Comparison of ENCODE assay signal across 17 mouse cellular contexts in genomic region chr16:45204859-45205670, GRCm38 (mm10). TPM values are rescaled to one million over a fixed set of nuclear protein-coding genes. Genes with fewer than 3 reads are reported as not detected.
DNase-seq lines count a peak whose midpoint lies in the region; ATAC-seq lines count a peak whose summit lies in the region.
"Had no signal": no experiment of that assay in that cellular context is flagged by ENCODE, and none has a peak within 500 bp of the region (broad histone marks: within the 10 kb centered on the region; RNA-seq: fewer than 3 reads in every experiment).

No protein-coding gene starts in this region.

- no peaks in the 10 kb centered on the region for H3K4me1 ChIP-seq in forebrain, embryonic 14.5 days (ENCODE audit: control insufficient read depth, insufficient read depth, low read length)
- H3K4me1 ChIP-seq: forebrain, embryonic 12.5 days; heart, embryonic 10.5 days had no signal

- no peak for ATAC-seq in forebrain, embryonic 14.5 days

- no peak overlapping the region for H3K27ac ChIP-seq in forebrain, embryonic 14.5 days (ENCODE audit: low read depth, low read length)
- H3K27ac ChIP-seq: forebrain, embryonic 12.5 days; heart, embryonic 10.5 days had no signal

- H3K4me2 ChIP-seq in forebrain, embryonic 14.5 days (ENCODE audit: low read length), result no peak overlapping the region
- H3K4me2 ChIP-seq: forebrain, embryonic 12.5 days had no signal

- no peaks in the 10 kb centered on the region for H3K27me3 ChIP-seq in forebrain, embryonic 14.5 days (replicated peaks; ENCODE audit: control insufficient read depth, insufficient read depth, low read length)
- H3K27me3 ChIP-seq: CH12.LX; forebrain, embryonic 12.5 days had no signal

- intact Hi-C loops in heart, postnatal 36 days (cut with DNase I), result no loop called here

- no peak overlapping the region for H3K4me3 ChIP-seq in forebrain, embryonic 14.5 days (ENCODE audit: low read depth, low read length)
- H3K4me3 ChIP-seq: forebrain, embryonic 12.5 days; heart, embryonic 10.5 days had no signal

- H3K9ac ChIP-seq in forebrain, embryonic 14.5 days (ENCODE audit: low read length), result no peak overlapping the region
- H3K9ac ChIP-seq: forebrain, embryonic 12.5 days had no signal

- peak; percentile 64 for DNase-seq in heart, adult 11 months
- DNase-seq in heart, postnatal 36 days, result no peak
- peak; percentile 6 for DNase-seq in ovary, adult 18-20 months (ENCODE audit: low spot score)
- no peak for DNase-seq in ovary, postnatal 14 days (ENCODE audit: low spot score)
- peak; percentile 21 for DNase-seq in brain, adult 2 months (ENCODE audit: low read depth, low spot score)
- peak; percentile 17 to 26 for DNase-seq in cerebellum, postnatal 25 days
- DNase-seq in right cerebral cortex, postnatal 10 days (ENCODE audit: low spot score in 2 of 2), result no peak
- DNase-seq in forebrain, embryonic 14.5 days (ENCODE audit: low spot score), result no peak
- DNase-seq: gastrocnemius, postnatal 36 days; left cerebral cortex, postnatal 4 days; lung, postnatal 36 days; thymus, postnatal 25 days had no signal

- 86% methylated on average over 12 of the region's 12 CpGs for WGBS in forebrain, embryonic 14.5 days

- no peaks in the 10 kb centered on the region for H3K9me3 ChIP-seq in forebrain, embryonic 14.5 days (replicated peaks; ENCODE audit: control insufficient read depth, low read length)
- H3K9me3 ChIP-seq: forebrain, embryonic 12.5 days; heart, embryonic 10.5 days had no signal

- H3K36me3 ChIP-seq in forebrain, embryonic 14.5 days (ENCODE audit: control insufficient read depth, insufficient read depth, low read length), result no peaks in the 10 kb centered on the region
- H3K36me3 ChIP-seq: forebrain, embryonic 12.5 days; heart, embryonic 10.5 days had no signal

RNA-seq across cellular contexts. Expression of gene Btla, which starts 19.1 kb away (rescaled TPM):
- total RNA-seq in heart, postnatal 36 days (2021), result under 1 TPM; 0.46 to 0.56 TPM
- 0.09 and 0.13 TPM in 2 replicates for polyA plus RNA-seq in forebrain, embryonic 14.5 days (2014; fragmentation: Nextera tagmentation; extraction: Ambion mirVana)
- total RNA-seq: MEL had no signal
- polyA plus RNA-seq: heart, embryonic 10.5 days; heart, postnatal 0 days had no signal

RNA-seq across cellular contexts. Expression of gene Atg3, which starts 46.5 kb away (rescaled TPM):
- total RNA-seq in heart, postnatal 36 days (2021), result 10 to 100 TPM; 22.0 to 22.8 TPM
- 41.2 and 47.7 TPM in 2 replicates for polyA plus RNA-seq in forebrain, embryonic 14.5 days (2014; fragmentation: Nextera tagmentation; extraction: Ambion mirVana)

RNA-seq across cellular contexts. Expression of gene Slc35a5, which starts 46.6 kb away (rescaled TPM):
- total RNA-seq in heart, postnatal 36 days (2021), result 10 to 100 TPM; 10.3 to 11.0 TPM
- polyA plus RNA-seq in forebrain, embryonic 14.5 days (2014; fragmentation: Nextera tagmentation; extraction: Ambion mirVana), result 24.4 and 31.5 TPM in 2 replicates

Comparison
In these comparisons a context has a peak if more than half of its experiments do, and no peak if none do; other contexts are left out.
1. DNase-seq: peak in heart, adult 11 months (single experiment), ovary, adult 18-20 months (single experiment), brain, adult 2 months (single experiment) and cerebellum, postnatal 25 days (2 of 2); none in heart, postnatal 36 days (0 of 2), ovary, postnatal 14 days (single experiment), right cerebral cortex, postnatal 10 days (0 of 2) and forebrain, embryonic 14.5 days (single experiment).